Mouse (Mus musculus): Measurements from ENCODE around the gene Gm20388. TPM values are rescaled to one million over a fixed set of nuclear protein-coding genes. Genes with fewer than 3 reads are reported as not detected.
A peak's percentile ranks its signal among the peaks of the same experiment; 100 is the strongest.

Gm20388 gene
- total and polyA plus RNA-seq, 2 experiments from 2014 or later = 17.3 TPM; not detected in 1

GRCm38 (mm10) chr8:122763267-122763738 is 2852.7 kb downstream of the Gm20388 start:
- no peak overlapping the region for H3K27ac ChIP-seq (ENCODE audit: low read depth)
- peaks cover 5% of the 10 kb centered on the region for H3K27me3 ChIP-seq (ENCODE audit: control insufficient read depth, insufficient read depth, low read length)

GRCm38 (mm10) chr8:122764790-122765474 is 2854.3 kb downstream of the Gm20388 start:
- Histone ChIP-seq H3K4me1 (ENCODE audit: control insufficient read depth, insufficient read depth) (0 out of 2 replicates have a peak, but pooled peaks cover 4% of the 10 kb centered on the region), H3K27me3 (ENCODE audit: control insufficient read depth, insufficient read depth, low read length) (peaks cover 8% of the 10 kb centered on the region), H3K9me3 (replicated peaks; ENCODE audit: control insufficient read depth, low read length) (no peaks in the 10 kb centered on the region), H3K36me3 (replicated peaks; ENCODE audit: control insufficient read depth, insufficient read depth, low read length) (no peaks in the 10 kb centered on the region), H3K4me3 (ENCODE audit: low read depth, low read length) (no peak overlapping the region), H3K9ac (replicated peaks; ENCODE audit: low read depth, low read length) (no peak overlapping the region), H3K4me2 (ENCODE audit: low read depth, low read length) (no peak overlapping the region), H3K27ac (ENCODE audit: low read depth) (no peak overlapping the region)
- WGBS = 65% methylated on average over 7 of the region's 7 CpGs
- ATAC-seq (ENCODE audit: insufficient read depth, low read depth) (no peak), DNase-seq (ENCODE audit: low spot score) (no peak)
- no peak for TF ChIP-seq EP300 (IDR thresholded peaks at IDR 0.05; ENCODE audit: low read depth)
- no peak for TF ChIP-seq CTCF (IDR thresholded peaks at IDR 0.05; ENCODE audit: low read depth)

More at GRCm38 (mm10) chr8:122763267-122763738, 2852.7 kb downstream of the Gm20388 start:
- no peak for DNase-seq (ENCODE audit: low spot score)
- no peak for TF ChIP-seq EP300 (IDR thresholded peaks at IDR 0.05; ENCODE audit: low read depth)
- no peak for TF ChIP-seq CTCF (IDR thresholded peaks at IDR 0.05; ENCODE audit: low read depth)
- H3K4me1 ChIP-seq (ENCODE audit: control insufficient read depth, insufficient read depth) = 0 out of 2 replicates have a peak, but pooled peaks cover 4% of the 10 kb centered on the region
- peak; percentile 8; the same call in 1 of the 2 replicates for ATAC-seq (ENCODE audit: insufficient read depth, low read depth)
- H3K4me3 ChIP-seq (ENCODE audit: low read depth, low read length) = no peak overlapping the region
- WGBS = 66% methylated on average over 14 of the region's 14 CpGs
- H3K9ac ChIP-seq (replicated peaks; ENCODE audit: low read depth, low read length) = no peak overlapping the region
- no peak overlapping the region for H3K4me2 ChIP-seq (ENCODE audit: low read depth, low read length)
- H3K9me3 ChIP-seq (replicated peaks; ENCODE audit: control insufficient read depth, low read length) = no peaks in the 10 kb centered on the region
- no peaks in the 10 kb centered on the region for H3K36me3 ChIP-seq (replicated peaks; ENCODE audit: control insufficient read depth, insufficient read depth, low read length)

GRCm38 (mm10) chr8:122766189-122766588 is 2855.5 kb downstream of the Gm20388 start:
- H3K27me3 ChIP-seq (ENCODE audit: control insufficient read depth, insufficient read depth, low read length) = 0 out of 2 replicates have a peak, but pooled peaks cover 3% of the 10 kb centered on the region

DNA sequence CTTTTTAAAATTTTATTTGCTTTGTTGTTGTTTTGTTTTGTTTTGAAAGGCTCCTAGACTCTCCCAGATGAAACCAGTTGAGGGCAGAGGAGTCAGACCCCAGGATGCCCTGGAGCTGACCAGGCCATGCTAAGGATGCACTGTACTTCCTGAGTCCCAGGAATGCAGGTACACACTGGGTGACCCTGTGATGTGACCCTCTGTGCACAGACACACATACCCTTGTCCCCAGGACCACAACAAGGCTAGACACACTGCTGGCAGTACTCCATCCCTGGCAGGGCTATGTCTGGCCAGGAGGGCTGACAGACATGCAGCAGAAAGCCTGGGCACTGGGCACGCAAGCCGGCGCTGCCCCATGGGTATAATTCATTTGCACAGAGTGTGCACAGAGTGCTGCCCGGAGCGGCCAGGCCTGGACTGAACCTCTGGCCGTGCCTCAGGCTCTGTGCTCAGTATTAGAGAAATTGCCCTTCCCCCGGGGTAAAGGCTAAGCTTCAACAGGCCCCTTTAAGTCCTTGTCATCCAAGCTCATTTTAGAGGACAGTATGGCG is 2856.1 kb downstream of the Gm20388 start:
- no peak overlapping the region for H3K4me3 ChIP-seq (ENCODE audit: low read depth, low read length)
- no peak overlapping the region for H3K4me2 ChIP-seq (ENCODE audit: low read depth, low read length)
- H3K27me3 ChIP-seq (ENCODE audit: control insufficient read depth, insufficient read depth, low read length) = 0 out of 2 replicates have a peak, but pooled peaks cover 3% of the 10 kb centered on the region
- H3K36me3 ChIP-seq (replicated peaks; ENCODE audit: control insufficient read depth, insufficient read depth, low read length) = no peaks in the 10 kb centered on the region
- TF ChIP-seq CTCF (IDR thresholded peaks at IDR 0.05; ENCODE audit: low read depth) = no peak
- TF ChIP-seq EP300 (IDR thresholded peaks at IDR 0.05; ENCODE audit: low read depth) = no peak
- H3K4me1 ChIP-seq (ENCODE audit: control insufficient read depth, insufficient read depth) = 0 out of 2 replicates have a peak, but pooled peaks cover 4% of the 10 kb centered on the region
- no peaks in the 10 kb centered on the region for H3K9me3 ChIP-seq (replicated peaks; ENCODE audit: control insufficient read depth, low read length)
- DNase-seq (ENCODE audit: low spot score) = no peak
- ATAC-seq (ENCODE audit: insufficient read depth, low read depth) = no peak
- H3K27ac ChIP-seq (ENCODE audit: low read depth) = no peak overlapping the region
- WGBS = 79% methylated on average over 8 of the region's 8 CpGs
- H3K9ac ChIP-seq (replicated peaks; ENCODE audit: low read depth, low read length) = no peak overlapping the region

More at GRCm38 (mm10) chr8:122766189-122766588, 2855.5 kb downstream of the Gm20388 start:
- DNase-seq (ENCODE audit: low spot score) = no peak
- H3K9me3 ChIP-seq (replicated peaks; ENCODE audit: control insufficient read depth, low read length) = no peaks in the 10 kb centered on the region
- H3K9ac ChIP-seq (replicated peaks; ENCODE audit: low read depth, low read length) = no peak overlapping the region
- H3K4me3 ChIP-seq (ENCODE audit: low read depth, low read length) = no peak overlapping the region
- H3K36me3 ChIP-seq (replicated peaks; ENCODE audit: control insufficient read depth, insufficient read depth, low read length) = no peaks in the 10 kb centered on the region
- no peak overlapping the region for H3K4me2 ChIP-seq (ENCODE audit: low read depth, low read length)
- H3K4me1 ChIP-seq (ENCODE audit: control insufficient read depth, insufficient read depth) = 0 out of 2 replicates have a peak, but pooled peaks cover 4% of the 10 kb centered on the region
- TF ChIP-seq CTCF (IDR thresholded peaks at IDR 0.05; ENCODE audit: low read depth) = no peak
- no peak for TF ChIP-seq EP300 (IDR thresholded peaks at IDR 0.05; ENCODE audit: low read depth)
- WGBS = 50% methylated on average over 5 of the region's 5 CpGs
- no peak overlapping the region for H3K27ac ChIP-seq (ENCODE audit: low read depth)
- ATAC-seq (ENCODE audit: insufficient read depth, low read depth) = no peak

GRCm38 (mm10) chr8:122767229-122767628 is 2856.6 kb downstream of the Gm20388 start:
- Histone ChIP-seq H3K9me3 (replicated peaks; ENCODE audit: control insufficient read depth, low read length) (no peaks in the 10 kb centered on the region), H3K27ac (ENCODE audit: low read depth) (no peak overlapping the region), H3K4me2 (ENCODE audit: low read depth, low read length) (no peak overlapping the region), H3K4me3 (ENCODE audit: low read depth, low read length) (no peak overlapping the region), H3K27me3 (ENCODE audit: control insufficient read depth, insufficient read depth, low read length) (0 out of 2 replicates have a peak, but pooled peaks cover 3% of the 10 kb centered on the region), H3K4me1 (ENCODE audit: control insufficient read depth, insufficient read depth) (0 out of 2 replicates have a peak, but pooled peaks cover 3% of the 10 kb centered on the region), H3K36me3 (replicated peaks; ENCODE audit: control insufficient read depth, insufficient read depth, low read length) (no peaks in the 10 kb centered on the region), H3K9ac (replicated peaks; ENCODE audit: low read depth, low read length) (no peak overlapping the region)
- no peak for ATAC-seq (ENCODE audit: insufficient read depth, low read depth)
- 49% methylated on average over 9 of the region's 9 CpGs for WGBS
- DNase-seq (ENCODE audit: low spot score) = no peak
- TF ChIP-seq CTCF (IDR thresholded peaks at IDR 0.05; ENCODE audit: low read depth) (no peak), EP300 (IDR thresholded peaks at IDR 0.05; ENCODE audit: low read depth) (no peak)
